Mouse (Mus musculus) spleen, postnatal 14 days (tissue): ENCODE results near the gene Retreg2.

Source experiments
- DNase-seq, 2 experiments: peaks; one replicate each; pipeline ENCODE4 v3.0.0; 2021 to 2022; ENCODE audit warnings: low spot score in 2 of 2

Retreg2 gene

DNA sequence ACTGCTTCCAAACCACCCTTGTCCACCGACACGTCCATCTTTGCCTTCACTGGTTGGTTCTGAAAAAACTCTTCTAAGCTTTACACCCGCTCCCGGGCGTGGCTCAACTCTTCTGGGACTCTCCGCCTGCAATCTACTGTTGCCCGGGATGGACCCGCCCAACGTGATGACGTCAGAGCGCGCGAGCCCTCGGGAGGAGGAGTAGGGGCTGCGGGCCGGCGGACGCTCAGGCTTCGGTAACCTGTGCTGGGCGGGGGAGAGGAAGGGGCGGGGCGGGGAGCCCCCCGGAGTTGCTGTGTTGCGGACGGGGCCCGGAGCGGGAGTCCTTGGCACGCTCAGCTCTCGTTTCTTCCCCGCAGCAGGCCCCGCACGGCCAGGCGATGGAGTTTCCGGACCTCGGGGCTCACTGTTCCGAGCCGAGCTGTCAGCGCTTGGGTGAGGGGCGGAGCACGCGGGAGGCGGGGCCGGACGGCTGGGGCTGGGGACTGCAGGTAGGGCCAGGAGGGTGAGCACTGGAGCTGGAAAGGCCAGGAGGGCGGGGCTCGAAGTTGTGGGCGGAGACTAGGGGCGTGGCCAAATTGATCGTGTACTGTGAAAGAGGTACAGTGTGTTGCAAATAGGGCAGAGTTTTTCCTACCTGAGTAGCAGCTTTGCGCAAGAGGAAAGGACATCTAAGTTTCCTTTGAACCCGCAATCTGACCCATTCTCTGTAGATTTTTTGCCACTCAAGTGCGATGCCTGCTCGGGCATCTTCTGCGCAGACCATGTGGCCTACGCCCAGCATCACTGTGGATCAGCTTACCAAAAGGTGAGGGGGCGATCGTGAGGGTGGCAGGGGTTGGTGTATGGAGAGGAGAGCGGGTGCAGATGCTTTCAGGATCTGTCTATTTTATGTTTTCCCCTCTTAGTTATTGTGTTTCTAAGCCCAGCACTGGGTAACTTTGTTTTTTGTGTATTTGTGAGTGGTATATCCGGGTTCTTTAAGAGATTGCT is 26.2 kb downstream of the Retreg2 start, which contains the start of gene Zfand2b:
Zfand2b (plus strand) TSS at position 175 of the 993 bp plus-strand sequence.
- peak; percentile 98 for DNase-seq

GRCm38 (mm10) chr1:75179334-75180104 is 36.9 kb downstream of the Retreg2 start:
- DNase-seq: peak in 1 of 2 experiments; percentile 38

DNA sequence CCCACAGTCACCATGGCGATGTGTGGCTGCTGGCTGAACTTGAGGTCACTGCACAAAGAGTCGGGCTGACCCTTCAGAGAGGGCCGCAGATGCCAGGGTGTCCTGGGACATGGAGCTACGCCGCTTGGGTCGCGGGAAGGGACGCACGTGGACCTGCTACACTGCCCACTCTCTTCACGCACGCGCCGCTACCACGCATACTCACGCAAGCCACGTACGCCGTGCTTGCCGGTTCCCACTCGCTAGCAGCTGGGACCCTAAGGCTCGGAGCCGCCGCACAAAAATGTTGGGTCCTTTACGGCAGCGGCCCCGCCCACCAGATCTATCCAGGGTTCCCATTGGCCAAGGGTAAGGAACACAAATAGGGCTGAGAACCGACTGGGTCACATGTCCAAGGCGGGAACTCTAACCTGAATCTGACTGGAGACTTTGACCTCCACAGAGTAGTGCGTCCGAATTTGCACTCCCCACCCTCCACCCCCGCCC is 37.6 kb downstream of the Retreg2 start, which contains the start of gene Abcb6:
Abcb6 (minus strand) TSS at position 288 of the 486 bp plus-strand sequence.
- DNase-seq: peak; percentile 82 to 85

DNA sequence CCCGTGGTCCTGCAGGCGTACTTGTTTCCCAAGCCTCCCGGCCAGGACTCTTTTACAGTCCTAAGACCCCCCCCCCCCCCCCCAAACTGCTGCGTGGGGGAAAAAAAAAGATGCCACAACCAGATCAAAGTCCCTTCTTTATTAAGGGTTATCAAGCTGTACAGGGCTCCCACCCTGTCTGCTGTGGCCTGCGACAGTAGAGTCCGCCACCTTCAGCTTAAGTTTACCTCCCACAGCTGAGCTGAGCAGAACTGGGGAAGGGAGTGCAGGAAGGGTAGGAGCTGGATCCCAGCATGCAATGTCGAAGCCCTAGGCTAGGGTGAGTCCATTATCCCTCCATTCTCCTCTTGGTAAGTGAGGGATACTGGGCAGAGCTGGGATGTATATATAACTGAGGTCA is 38.2 kb downstream of the Retreg2 start:
- DNase-seq: no peak

- DNase-seq: no peak
Observed at GRCm38 (mm10) chr1:75181377-75181870, 38.8 kb downstream of the Retreg2 start.

GRCm38 (mm10) chr1:75182160-75182559 is 39.6 kb downstream of the Retreg2 start:
- DNase-seq: no peak

- no peak for DNase-seq
Observed at GRCm38 (mm10) chr1:75185495-75185894, 42.9 kb downstream of the Retreg2 start.

DNA sequence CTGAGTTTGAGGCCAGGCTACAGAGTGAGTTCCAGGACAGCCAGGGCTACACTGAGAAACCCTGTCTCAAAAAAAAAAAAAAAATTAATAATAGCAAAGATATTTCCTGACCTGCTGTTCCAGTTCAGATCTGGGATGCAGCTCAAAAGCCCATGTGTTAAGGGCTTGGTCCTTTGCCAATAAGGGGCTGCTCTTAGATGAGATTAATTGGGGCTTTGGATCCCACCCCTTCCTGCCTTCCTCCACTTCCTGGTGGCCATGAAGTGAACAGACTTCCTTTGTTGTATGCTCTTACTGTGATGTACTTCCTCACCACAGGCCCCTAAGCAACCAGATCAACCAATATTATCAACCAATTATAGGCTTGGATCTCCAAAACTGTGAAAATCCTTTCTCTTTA is 44.5 kb downstream of the Retreg2 start:
- no peak for DNase-seq

DNA sequence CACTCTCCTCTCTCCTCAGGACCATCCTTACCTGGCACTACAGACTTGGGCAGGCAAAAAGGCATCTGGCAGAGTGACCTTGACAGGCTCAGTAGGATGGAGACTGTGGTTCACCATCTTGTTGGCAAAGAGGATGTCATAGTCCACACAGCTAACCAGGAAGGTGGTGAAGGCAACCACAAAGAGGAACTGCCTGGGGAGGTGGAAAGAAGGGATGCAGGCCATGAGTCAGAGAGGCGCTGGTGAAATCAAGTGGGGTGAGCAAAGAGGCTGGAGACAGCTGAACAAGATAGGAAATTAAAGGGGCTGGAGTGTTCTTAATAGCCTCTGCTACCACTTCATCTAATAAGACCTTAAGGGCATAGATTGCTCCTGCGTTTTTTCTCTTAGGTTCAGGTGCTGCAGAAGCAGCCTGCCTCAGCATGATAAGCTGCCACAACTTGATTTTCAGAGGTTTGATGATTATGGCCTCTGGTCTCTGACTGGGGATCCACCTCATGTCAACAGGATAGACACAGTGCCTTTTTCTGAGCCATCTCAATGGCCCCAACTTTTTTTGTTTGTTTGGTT is 45.4 kb downstream of the Retreg2 start:
- no peak for DNase-seq

GRCm38 (mm10) chr1:75190577-75190976 is 48.0 kb downstream of the Retreg2 start:
- no peak for DNase-seq

DNA sequence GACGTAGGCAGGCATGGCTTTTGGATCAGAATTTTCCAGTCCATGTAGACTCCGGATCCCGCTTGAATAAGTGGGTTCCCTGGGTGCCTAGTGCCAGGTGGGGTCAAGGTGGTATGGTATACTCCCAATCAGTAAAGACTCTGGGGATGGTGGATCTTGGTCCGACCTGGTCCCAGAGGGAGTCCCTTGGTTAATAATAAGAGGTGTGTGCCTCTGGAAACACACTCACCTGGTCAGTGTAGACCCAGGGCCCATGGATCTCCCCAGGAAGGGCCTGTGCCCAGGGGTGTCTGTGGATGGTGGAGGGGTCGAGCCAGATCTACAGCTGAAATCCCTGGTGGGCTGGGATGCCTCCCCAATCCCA is 48.7 kb downstream of the Retreg2 start:
- no peak for DNase-seq

- DNase-seq: peak; percentile 84 to 89
Observed at GRCm38 (mm10) chr1:75191622-75192402, 49.2 kb downstream of the Retreg2 start, which contains the start of the genes Ankzf1 and Atg9a. Ankzf1 (plus strand) TSS chr1:75192151. Atg9a (minus strand) TSS chr1:75192196.

GRCm38 (mm10) chr1:75192452-75192851 is 49.9 kb downstream of the Retreg2 start:
- DNase-seq: no peak
